Mouse (Mus musculus) spleen, adult 2 months (tissue): ENCODE data around the gene Irf2bpl.

Source experiments
- CTCF ChIP-seq: fragments of 200-500 bp; IDR thresholded peaks from 2 replicates; pipeline ENCODE4 v1.5.1; 2011; ENCODE audit warnings: mild to moderate bottlenecking, inconsistent platforms; ENCODE audit not compliant: insufficient read depth, insufficient read length, insufficient replicate concordance; ENCODE audit errors: extremely low read depth
- POLR2A ChIP-seq: fragments of 200-500 bp; IDR thresholded peaks from 2 replicates; pipeline ENCODE4 v1.6.1; 2011; ENCODE audit warnings: low read depth, low read length, inconsistent platforms

GRCm38 (mm10) chr12:86851313-86851712 is 33.3 kb downstream of the Irf2bpl start:
- TF ChIP-seq CTCF (no peak), POLR2A (no peak)
